Mouse (Mus musculus): ENCODE results near the gene Crygf. TPM values are rescaled to one million over a fixed set of nuclear protein-coding genes. Genes with fewer than 3 reads are reported as not detected.
"Not testable (repeated sequence)": the region's sequence is repeated elsewhere in the genome, so short reads cannot be mapped to it uniquely, and the experiment has no call there.

Gene Crygf
- polyA plus RNA-seq (2016; fragmentation: Nextera tagmentation; extraction: Ambion mirVana), result not detected in 2 replicates

DNA sequence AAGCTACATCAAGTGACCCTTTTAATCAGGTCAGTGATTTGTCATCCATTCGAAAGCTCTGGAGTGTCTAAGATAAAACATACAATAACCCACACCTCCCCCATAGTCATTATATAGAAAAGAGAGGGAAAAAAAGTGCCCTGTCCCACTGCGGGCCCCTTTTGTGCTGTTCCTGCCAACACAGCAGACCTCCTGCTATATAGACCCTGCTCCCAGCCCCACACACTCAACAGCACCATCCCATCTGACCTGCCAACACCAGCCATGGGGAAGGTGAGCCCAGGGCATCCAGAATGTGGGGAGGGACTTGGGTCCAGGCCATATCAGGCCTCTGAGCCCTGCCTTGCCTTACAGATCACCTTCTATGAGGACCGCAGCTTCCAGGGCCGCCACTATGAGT is at the start of gene Crygf:
Gene Crygf, plus strand, starts transcription at position 227 of the 400 bp plus-strand sequence.
- no peak within 1 kb of the TSS for H3K4me2 ChIP-seq (replicated peaks)
- H3K4me3 ChIP-seq, result no peak within 1 kb of the TSS
- H3K36me3 ChIP-seq, result no peaks in the 10 kb centered on the region
- no peaks in the 10 kb centered on the region for H3K9me3 ChIP-seq
- no peak for ATAC-seq (ENCODE audit: low FRiP score, low read depth)
- no peak within 1 kb of the TSS for H3K27ac ChIP-seq
- H3K9ac ChIP-seq, result no peak within 1 kb of the TSS
- H3K27me3 ChIP-seq (replicated peaks), result no peaks in the 10 kb centered on the region
- 69% methylated on average over 4 of the region's 4 CpGs for WGBS
- no peaks in the 10 kb centered on the region for H3K4me1 ChIP-seq

DNA sequence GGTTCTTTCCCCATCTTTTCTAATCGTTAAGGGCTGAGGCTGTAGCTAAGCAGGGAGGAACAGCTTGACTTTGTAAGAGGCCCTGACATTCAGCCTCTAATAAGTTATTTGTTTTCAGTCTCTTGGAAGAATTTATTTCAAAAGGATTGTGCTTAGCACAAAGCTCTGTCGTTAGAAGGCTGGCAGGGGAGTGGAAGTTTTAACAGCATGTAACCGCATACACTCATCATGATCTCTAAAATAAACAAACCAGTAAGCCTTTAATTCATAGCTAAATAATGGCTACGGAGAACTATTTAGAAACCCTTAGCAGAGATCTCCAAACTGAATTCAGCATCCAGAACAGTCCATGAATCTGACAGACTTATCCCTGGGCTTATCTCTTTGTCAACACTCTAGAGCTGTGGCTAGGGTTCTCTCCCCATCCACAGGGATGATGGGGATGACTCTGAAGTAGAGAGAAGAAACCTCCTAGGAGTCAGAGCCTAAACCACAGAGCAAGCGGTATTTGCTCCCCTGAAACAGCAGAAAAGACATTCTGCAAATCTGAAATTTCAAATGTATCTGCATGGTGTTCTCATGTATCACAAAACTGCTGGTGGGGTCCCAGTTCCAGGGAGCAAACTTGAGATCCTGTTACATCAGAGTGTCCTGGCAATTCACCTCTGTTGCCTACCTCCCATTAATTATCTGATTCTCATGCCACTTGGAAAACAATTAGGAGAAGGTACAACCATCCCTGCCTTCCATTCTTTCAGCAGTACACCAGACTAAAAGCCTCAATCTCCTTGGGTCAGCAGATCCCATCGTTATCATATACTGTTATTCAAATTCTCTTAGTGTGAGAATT is 734 bp upstream of the Crygf start:
- Histone ChIP-seq H3K27me3 (replicated peaks) (no peaks in the 10 kb centered on the region), H3K4me1 (no peaks in the 10 kb centered on the region), H3K9me3 (no peaks in the 10 kb centered on the region), H3K9ac (no peak overlapping the region), H3K4me2 (replicated peaks) (no peak overlapping the region), H3K27ac (no peak overlapping the region), H3K4me3 (no peak overlapping the region), H3K36me3 (no peaks in the 10 kb centered on the region)
- WGBS, result 55% methylated on average over 6 of the region's 6 CpGs
- ATAC-seq (ENCODE audit: low FRiP score, low read depth), result no peak

DNA sequence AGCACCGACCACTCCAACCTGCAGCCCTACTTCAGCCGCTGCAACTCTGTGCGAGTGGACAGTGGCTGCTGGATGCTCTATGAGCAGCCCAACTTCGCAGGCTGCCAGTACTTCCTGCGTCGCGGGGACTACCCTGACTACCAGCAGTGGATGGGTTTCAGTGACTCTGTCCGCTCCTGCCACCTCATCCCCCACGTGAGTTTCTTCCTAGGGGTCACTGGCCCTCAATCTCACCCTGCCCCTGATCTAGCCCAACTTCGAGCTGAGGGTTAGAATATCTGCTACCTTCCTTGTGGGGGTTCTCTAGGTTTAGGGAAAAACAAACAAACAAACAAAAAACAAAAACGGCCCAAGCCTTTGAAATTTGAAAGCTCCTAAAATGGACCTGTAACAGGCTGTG is 376 bp downstream of the Crygf start:
- H3K9me3 ChIP-seq; H3K4me2 ChIP-seq (replicated peaks); H3K36me3 ChIP-seq; H3K27ac ChIP-seq; H3K4me1 ChIP-seq; H3K9ac ChIP-seq; H3K4me3 ChIP-seq; ATAC-seq (ENCODE audit: low FRiP score, low read depth); H3K27me3 ChIP-seq (replicated peaks): not testable (repeated sequence)
- WGBS, result 89% methylated on average over 11 of the region's 11 CpGs

DNA sequence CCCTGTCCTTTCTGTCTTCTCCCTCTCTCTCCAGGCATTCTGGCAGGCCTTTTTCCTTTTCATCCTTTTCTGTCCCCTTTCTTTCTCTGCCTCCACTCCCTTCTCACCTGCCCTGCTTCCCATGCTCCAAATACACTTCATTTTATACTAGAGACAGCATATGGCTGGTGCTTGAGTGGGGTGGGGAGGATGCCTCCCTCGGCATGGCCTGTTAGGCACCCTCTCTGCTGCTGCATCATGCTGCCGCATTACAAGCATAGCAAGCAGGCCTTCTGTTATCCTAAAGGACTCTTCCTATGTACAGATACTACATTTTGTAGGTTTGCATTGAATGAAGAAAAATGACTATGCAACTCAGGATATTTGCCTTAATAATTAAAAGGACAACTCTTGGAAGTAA is 3.7 kb downstream of the Crygf start:
- Histone ChIP-seq H3K27ac (no peak overlapping the region), H3K9ac (no peak overlapping the region), H3K4me3 (no peak overlapping the region), H3K9me3 (no peaks in the 10 kb centered on the region), H3K27me3 (replicated peaks) (no peaks in the 10 kb centered on the region), H3K4me2 (replicated peaks) (no peak overlapping the region), H3K36me3 (no peaks in the 10 kb centered on the region), H3K4me1 (no peaks in the 10 kb centered on the region)
- no peak for ATAC-seq (ENCODE audit: low FRiP score, low read depth)
- 80% methylated on average over 2 of the region's 2 CpGs for WGBS

DNA sequence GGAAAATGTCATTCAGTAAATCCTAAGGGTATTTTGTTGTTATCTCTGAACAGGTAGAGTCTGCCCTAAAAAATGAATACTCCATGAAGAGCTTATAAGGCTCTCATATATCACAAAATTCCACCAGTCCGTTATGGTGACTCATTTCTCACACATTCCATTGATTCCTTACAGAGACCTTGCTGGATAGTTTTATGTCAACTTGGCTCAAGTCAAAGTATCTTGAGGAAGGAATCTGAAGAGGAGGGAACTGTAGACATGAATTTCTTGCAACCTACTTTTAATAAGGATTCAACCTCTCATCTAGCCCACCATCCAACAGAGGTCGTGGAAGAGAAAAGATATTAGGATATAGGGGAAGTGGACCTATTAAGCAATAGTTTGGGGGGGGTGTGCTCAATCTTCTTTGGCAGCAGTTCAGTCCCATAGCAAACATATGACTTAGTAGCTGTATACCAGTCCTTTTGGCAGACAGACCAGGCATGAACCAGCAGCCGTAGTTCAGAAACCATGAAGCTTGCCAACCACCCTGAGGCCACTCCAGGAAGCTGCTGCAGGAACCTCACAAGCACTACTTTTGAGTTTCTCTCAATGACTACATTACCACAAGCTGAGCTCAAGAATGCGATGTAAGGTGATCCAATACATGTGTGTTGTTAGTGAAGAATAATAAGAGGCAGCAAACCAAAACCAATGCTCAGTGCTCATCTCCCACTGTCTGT is 5.9 kb downstream of the Crygf start:
- Histone ChIP-seq H3K36me3 (no peaks in the 10 kb centered on the region), H3K9me3 (no peaks in the 10 kb centered on the region), H3K4me2 (replicated peaks) (no peak overlapping the region), H3K27me3 (replicated peaks) (no peaks in the 10 kb centered on the region), H3K27ac (no peak overlapping the region), H3K9ac (no peak overlapping the region), H3K4me1 (no peaks in the 10 kb centered on the region), H3K4me3 (no peak overlapping the region)
- WGBS, result 86% methylated on average over 4 of the region's 4 CpGs
- ATAC-seq (ENCODE audit: low FRiP score, low read depth), result no peak

Other genes starting within 250 kb of the Crygf start
- 348 and 355 TPM in 2 replicates for gene Map2, start 248.8 kb downstream of the Crygf start, polyA plus RNA-seq (2016; fragmentation: Nextera tagmentation; extraction: Ambion mirVana)

All from neural tube, embryonic 12.5 days (tissue).